Mouse (Mus musculus) lung, embryonic 14.5 days (tissue): ENCODE results near the gene Ckm. TPM values are rescaled to one million over a fixed set of nuclear protein-coding genes. Genes with fewer than 3 reads are reported as not detected.

ENCODE experiments used
- ATAC-seq: fragments of 200-750 bp; cut with Nextera tagmentation; 2 replicates; pipeline ENCODE4 v1.8.0; 2017; ENCODE audit warnings: mild to moderate bottlenecking, moderate TSS enrichment, moderate library complexity; ENCODE audit not compliant: insufficient read depth
- DNase-seq: peaks from one replicate; pipeline ENCODE4 v3.0.0-alpha.2; 2015
- H3K27ac ChIP-seq: fragments of 300-500 bp; sonication (generic); 2 replicates; pipeline ENCODE4 v1.5.1; 2014; ENCODE audit warnings: low read depth, mild to moderate bottlenecking, moderate library complexity
- H3K27me3 ChIP-seq: fragments of 300-500 bp; sonication (generic); 2 replicates; pipeline ENCODE4 v1.6.1; 2014; ENCODE audit warnings: low read length, control low read depth; ENCODE audit not compliant: insufficient read depth
- H3K36me3 ChIP-seq: fragments of 300-500 bp; sonication (generic); 2 replicates; pipeline ENCODE4 v1.6.1; 2014; ENCODE audit warnings: control low read depth; ENCODE audit not compliant: insufficient read depth
- H3K4me1 ChIP-seq: fragments of 300-500 bp; sonication (generic); 2 replicates; pipeline ENCODE4 v1.6.1; 2014; ENCODE audit warnings: antibody characterized with exemption, control low read depth; ENCODE audit not compliant: insufficient read depth
- H3K4me2 ChIP-seq: fragments of 300-500 bp; sonication (generic); 2 replicates; pipeline ENCODE4 v1.6.1; 2014; ENCODE audit warnings: mild to moderate bottlenecking
- H3K4me3 ChIP-seq: fragments of 300-500 bp; sonication (generic); 2 replicates; pipeline ENCODE4 v1.5.1; 2014; ENCODE audit warnings: low read depth, low read length
- H3K9ac ChIP-seq: fragments of 300-500 bp; sonication (generic); 2 replicates; pipeline ENCODE4 v1.6.1; 2014
- H3K9me3 ChIP-seq: fragments of 300-500 bp; sonication (generic); 2 replicates; pipeline ENCODE4 v1.6.1; 2016; ENCODE audit warnings: low read depth, low read length, control low read depth
- CTCF ChIP-seq: IDR thresholded peaks from 2 replicates; pipeline ENCODE4 v1.5.1; 2016; ENCODE audit warnings: antibody characterized with exemption, low read depth
- WGBS: fragments of 180-500 bp; shearing (Covaris S2); extraction: QIAGEN DNeasy Blood & Tissue Kit; methylation state at CpG from one replicate; pipeline ENCODE4 v1.1.7; 2014; 5-methylcytosine and 5-hydroxymethylcytosine counted together
- polyA plus RNA-seq: library from polyadenylated mRNA; unstranded; fragments of >200 nt; fragmentation: Nextera tagmentation; extraction: Ambion mirVana; gene quantifications from 2 replicates; pipeline ENCODE4 v1.2.1, GENCODE M21; 2014

The Ckm gene
- polyA plus RNA-seq, 1 experiment from 2014 or later, result 2.8 TPM

GRCm38 (mm10) chr7:19429726-19430125, 25.1 kb downstream of the Ckm start:
- Histone ChIP-seq H3K27me3 (no peaks in the 10 kb centered on the region), H3K9ac (no peak overlapping the region), H3K4me1 (no peaks in the 10 kb centered on the region), H3K36me3 (peaks cover 97% of the 10 kb centered on the region), H3K4me2 (no peak overlapping the region), H3K9me3 (no peaks in the 10 kb centered on the region), H3K27ac (no peak overlapping the region), H3K4me3 (no peak overlapping the region)
- DNase-seq, result no peak
- ATAC-seq, result no peak
- TF ChIP-seq CTCF, result no peak
- WGBS, result 73% methylated on average over 8 of the region's 8 CpGs

- H3K27me3 ChIP-seq, result no peaks in the 10 kb centered on the region
- no peak for TF ChIP-seq CTCF
- H3K27ac ChIP-seq, result no peak overlapping the region
- peak; percentile 23 for DNase-seq
- H3K9ac ChIP-seq, result no peak overlapping the region
- H3K36me3 ChIP-seq, result peaks cover 97% of the 10 kb centered on the region
- no peaks in the 10 kb centered on the region for H3K4me1 ChIP-seq
- no peak for ATAC-seq
- 69% methylated on average over 6 of the region's 6 CpGs for WGBS
- no peaks in the 10 kb centered on the region for H3K9me3 ChIP-seq
- H3K4me2 ChIP-seq, result no peak overlapping the region
- no peak overlapping the region for H3K4me3 ChIP-seq
Observed at GRCm38 (mm10) chr7:19430402-19430801, 25.8 kb downstream of the Ckm start.

DNA sequence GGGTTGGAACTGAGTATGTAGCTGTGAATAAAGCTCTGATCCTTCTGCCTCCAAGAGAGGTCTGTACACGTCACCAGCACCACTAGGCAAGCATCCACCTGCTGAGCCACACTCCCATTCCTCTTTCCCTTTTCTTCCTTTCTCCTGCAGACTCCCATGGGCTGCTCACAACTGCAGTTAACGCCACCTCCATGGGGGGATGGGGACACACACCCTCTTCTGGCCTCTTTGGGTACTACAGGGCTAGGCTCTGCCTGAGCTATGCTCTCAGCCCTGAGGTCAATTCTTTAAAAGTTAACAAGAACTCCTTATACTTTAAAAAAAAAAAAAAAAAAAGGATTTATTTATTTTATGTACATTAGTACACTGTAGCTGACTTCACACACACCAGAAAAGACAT, 27.9 kb downstream of the Ckm start:
- no peak overlapping the region for H3K4me3 ChIP-seq
- 97% methylated on average over 2 of the region's 2 CpGs for WGBS
- TF ChIP-seq CTCF, result peak; percentile 38
- H3K27me3 ChIP-seq, result no peaks in the 10 kb centered on the region
- H3K4me1 ChIP-seq, result no peaks in the 10 kb centered on the region
- no peaks in the 10 kb centered on the region for H3K9me3 ChIP-seq
- DNase-seq (no peak), ATAC-seq (no peak)
- peaks cover 94% of the 10 kb centered on the region for H3K36me3 ChIP-seq
- H3K27ac ChIP-seq, result no peak overlapping the region
- no peak overlapping the region for H3K4me2 ChIP-seq
- H3K9ac ChIP-seq, result no peak overlapping the region

- H3K9me3 ChIP-seq, result no peaks in the 10 kb centered on the region
- WGBS, result 95% methylated on average over 2 of the region's 2 CpGs
- H3K9ac ChIP-seq, result no peak overlapping the region
- no peak for TF ChIP-seq CTCF
- DNase-seq, result no peak
- H3K4me1 ChIP-seq, result no peaks in the 10 kb centered on the region
- H3K4me2 ChIP-seq, result no peak overlapping the region
- ATAC-seq, result no peak
- no peak overlapping the region for H3K4me3 ChIP-seq
- no peak overlapping the region for H3K27ac ChIP-seq
- peaks cover 89% of the 10 kb centered on the region for H3K36me3 ChIP-seq
- H3K27me3 ChIP-seq, result no peaks in the 10 kb centered on the region
Observed at GRCm38 (mm10) chr7:19436276-19436675, 31.7 kb downstream of the Ckm start.

DNA sequence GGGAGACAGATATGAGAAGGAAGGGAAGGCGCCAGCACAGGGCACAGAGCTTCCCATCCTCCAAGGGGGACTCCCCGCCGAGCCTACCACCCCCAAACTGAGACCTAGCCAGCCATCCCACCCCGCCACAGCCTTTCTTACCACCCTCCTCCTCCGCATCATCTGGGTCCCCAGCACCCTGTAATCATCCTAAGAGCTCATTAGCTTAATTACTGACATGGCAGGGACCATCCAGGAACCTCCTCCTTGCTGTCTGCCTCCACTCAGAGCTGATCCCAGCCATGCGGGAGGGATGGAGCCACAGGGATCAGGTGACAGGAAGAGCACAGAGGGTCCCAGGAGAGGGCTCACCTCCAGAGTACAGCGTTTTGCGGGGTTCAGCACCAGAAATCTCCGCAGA, 32.5 kb downstream of the Ckm start:
- H3K27me3 ChIP-seq, result no peaks in the 10 kb centered on the region
- ATAC-seq, result no peak
- H3K4me3 ChIP-seq, result no peak overlapping the region
- H3K4me1 ChIP-seq, result no peaks in the 10 kb centered on the region
- no peak overlapping the region for H3K27ac ChIP-seq
- peaks cover 89% of the 10 kb centered on the region for H3K36me3 ChIP-seq
- no peak for DNase-seq
- H3K9ac ChIP-seq, result no peak overlapping the region
- TF ChIP-seq CTCF, result no peak
- no peak overlapping the region for H3K4me2 ChIP-seq
- 81% methylated on average over 9 of the region's 9 CpGs for whole genome bisulfite sequencing
- H3K9me3 ChIP-seq, result no peaks in the 10 kb centered on the region

DNA sequence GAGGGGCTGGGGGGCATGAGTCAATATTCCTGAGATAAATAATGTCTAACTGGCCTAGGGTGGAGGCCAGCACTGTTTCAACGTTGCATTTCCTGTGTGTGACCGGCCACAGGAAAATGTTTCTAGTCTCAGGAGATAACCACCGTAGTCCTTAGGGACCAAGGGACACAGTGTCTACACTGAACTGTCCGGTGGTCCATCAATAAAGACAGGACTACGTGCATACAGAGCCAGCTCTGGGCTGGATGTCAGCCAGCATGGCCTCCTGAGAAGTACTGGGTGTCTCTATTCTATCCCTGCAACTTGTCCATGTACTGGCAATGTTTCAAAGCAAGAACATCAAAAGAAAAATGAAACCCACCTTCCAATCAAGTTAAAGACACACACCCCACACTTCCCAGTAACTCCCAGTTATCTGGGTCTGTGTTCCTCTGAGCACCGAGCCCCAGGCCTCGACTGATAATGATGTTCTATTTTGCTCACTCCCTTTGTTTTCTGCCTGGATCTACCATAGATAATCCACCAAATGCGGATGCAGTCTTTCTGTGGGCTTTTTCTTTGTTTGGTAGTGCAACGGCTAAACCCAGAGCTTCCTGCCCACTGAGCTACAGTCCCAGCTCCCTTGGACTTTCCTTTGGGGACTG, 37.0 kb downstream of the Ckm start:
- H3K4me2 ChIP-seq, result no peak overlapping the region
- no peaks in the 10 kb centered on the region for H3K4me1 ChIP-seq
- no peaks in the 10 kb centered on the region for H3K27me3 ChIP-seq
- H3K4me3 ChIP-seq, result no peak overlapping the region
- WGBS, result 75% methylated on average over 9 of the region's 9 CpGs
- no peak for DNase-seq
- no peak for TF ChIP-seq CTCF
- no peak for ATAC-seq
- no peak overlapping the region for H3K27ac ChIP-seq
- H3K9me3 ChIP-seq, result no peaks in the 10 kb centered on the region
- H3K36me3 ChIP-seq, result peaks cover 83% of the 10 kb centered on the region
- no peak overlapping the region for H3K9ac ChIP-seq

GRCm38 (mm10) chr7:19443344-19443743, 38.8 kb downstream of the Ckm start:
- ATAC-seq (peak; percentile 45; the same call in 1 of the 2 replicates), DNase-seq (peak; percentile 92)
- no peaks in the 10 kb centered on the region for H3K27me3 ChIP-seq
- 39% methylated on average over 3 of the region's 3 CpGs for WGBS
- no peak overlapping the region for H3K9ac ChIP-seq
- H3K9me3 ChIP-seq, result no peaks in the 10 kb centered on the region
- H3K4me2 ChIP-seq, result no peak overlapping the region
- peak; percentile 95 for TF ChIP-seq CTCF
- no peak overlapping the region for H3K27ac ChIP-seq
- peaks cover 84% of the 10 kb centered on the region for H3K36me3 ChIP-seq
- H3K4me3 ChIP-seq, result no peak overlapping the region
- H3K4me1 ChIP-seq, result no peaks in the 10 kb centered on the region
